Mouse (Mus musculus) left cerebral cortex, adult 9 months (tissue): ENCODE data around the gene Gm26602.

Source experiments
- DNase-seq, 2 experiments: peaks; one replicate each; pipeline ENCODE4 v3.0.0; 2022; ENCODE audit warnings: low spot score in 2 of 2

The Gm26602 gene

DNA sequence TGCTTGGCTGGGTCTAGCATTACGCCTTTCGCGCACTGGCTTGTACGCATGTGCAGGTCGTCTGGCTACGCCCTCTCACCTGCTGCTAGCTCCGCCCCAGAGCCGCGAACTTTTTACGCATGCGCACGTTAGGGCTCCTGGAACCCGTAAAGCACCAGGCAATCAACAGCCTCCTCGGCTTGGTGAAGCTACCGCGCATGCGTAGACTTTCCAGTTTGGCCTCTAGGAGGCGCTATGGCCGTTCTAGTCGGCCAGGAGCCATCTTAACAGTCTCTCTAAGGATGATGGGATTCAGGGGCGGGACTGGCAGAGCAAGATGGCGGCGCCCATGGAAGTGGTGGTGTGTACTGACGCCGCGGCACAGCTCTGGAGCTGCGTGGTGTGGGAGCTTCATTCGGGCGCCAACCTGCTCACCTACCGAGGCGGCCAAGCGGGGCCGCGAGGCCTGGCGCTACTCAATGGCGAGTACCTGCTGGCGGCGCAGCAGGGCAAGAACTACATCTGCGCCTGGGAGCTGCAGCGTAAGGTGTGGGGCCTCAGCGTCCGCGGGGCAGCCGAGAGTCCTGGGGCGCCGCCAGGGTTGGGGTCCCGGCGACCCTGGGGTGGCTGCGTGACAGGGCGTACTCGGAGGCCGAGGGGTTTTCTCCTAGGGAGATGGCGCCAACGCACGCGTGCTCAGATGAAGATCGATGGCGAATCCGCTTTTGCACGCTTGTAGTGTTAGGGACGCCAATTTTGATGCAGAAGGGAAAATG lies 49.4 kb downstream of the Gm26602 start, which contains the start of gene Wdr18:
TSS of gene Wdr18 (plus strand) at position 306 of the 755 bp plus-strand sequence.
- DNase-seq: peak; percentile 99 to 100
